ENCODE assay signal across 12 mouse cellular contexts in the genomic region with DNA sequence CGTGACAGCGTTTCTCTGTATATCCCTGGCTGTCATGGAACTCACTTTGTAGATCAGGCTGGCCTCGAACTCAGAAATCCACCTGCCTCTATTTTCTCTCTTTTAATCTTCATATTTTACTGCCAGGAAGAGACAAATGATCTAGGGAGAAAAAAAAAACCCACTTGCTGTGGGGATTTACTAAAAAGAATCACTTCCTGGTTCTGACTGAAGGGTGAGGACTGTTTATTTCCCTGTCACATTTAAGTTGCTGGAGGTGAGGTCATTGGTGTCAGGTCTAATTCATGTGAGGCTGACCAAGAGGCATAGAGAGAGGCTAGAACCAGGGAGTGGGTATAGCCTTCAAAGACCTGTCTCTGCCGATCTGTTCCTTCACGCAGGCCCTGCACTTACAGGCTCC. TPM values are rescaled to one million over a fixed set of nuclear protein-coding genes. Genes with fewer than 3 reads are reported as not detected.
DNase-seq lines count a peak whose midpoint lies in the region; ATAC-seq and TF ChIP-seq lines count a peak whose summit lies in the region.
"Had no signal": no experiment of that assay in that cellular context is flagged by ENCODE, and none has a peak within 500 bp of the region (broad histone marks: within the 10 kb centered on the region; RNA-seq: fewer than 3 reads in every experiment).

No protein-coding gene starts in this region.

- no peak for DNase-seq in forebrain, embryonic 10.5 days (ENCODE audit: extremely low spot score, low spot score)
- no peak for DNase-seq in kidney, postnatal 0 days (ENCODE audit: low spot score)
- no peak for DNase-seq in kidney, adult 8-10 months
- no peak for DNase-seq in G1E (ENCODE audit: low spot score)
- no peak for DNase-seq in midbrain, embryonic 14.5 days
- DNase-seq in frontal cortex, postnatal 14 days (ENCODE audit: low spot score in 2 of 2), result no peak
- DNase-seq in thymus, postnatal 14 days, result no peak
- DNase-seq: adrenal gland, postnatal 25 days; cerebellum, adult 11-12 months; lung, postnatal 4 days; thymus, postnatal 25 days had no signal

- peaks cover 41% of the 10 kb centered on the region for H3K4me1 ChIP-seq in forebrain, embryonic 15.5 days
- peaks cover 75% of the 10 kb centered on the region for H3K4me1 ChIP-seq in forebrain, embryonic 10.5 days
- peaks cover 27% of the 10 kb centered on the region for H3K4me1 ChIP-seq in kidney, postnatal 0 days (replicated peaks; ENCODE audit: insufficient read depth, low read length)
- H3K4me1 ChIP-seq in G1E (ENCODE audit: insufficient read depth, low read depth, low read length), result peaks cover 78% of the 10 kb centered on the region
- peaks cover 20% of the 10 kb centered on the region for H3K4me1 ChIP-seq in midbrain, embryonic 14.5 days (ENCODE audit: control insufficient read depth, insufficient read depth, low read length)

- H3K9me3 ChIP-seq in forebrain, embryonic 15.5 days, result no peaks in the 10 kb centered on the region
- H3K9me3 ChIP-seq in forebrain, embryonic 10.5 days, result no peaks in the 10 kb centered on the region
- H3K9me3 ChIP-seq in kidney, postnatal 0 days (replicated peaks; ENCODE audit: low read length), result no peaks in the 10 kb centered on the region
- H3K9me3 ChIP-seq in G1E (replicated peaks), result no peaks in the 10 kb centered on the region
- H3K9me3 ChIP-seq in midbrain, embryonic 14.5 days (ENCODE audit: control insufficient read depth, low read length), result no peaks in the 10 kb centered on the region

- peak overlapping the region; percentile 61 for H3K4me2 ChIP-seq in forebrain, embryonic 15.5 days (replicated peaks)
- H3K4me2 ChIP-seq in kidney, postnatal 0 days (ENCODE audit: low read length), result no peak overlapping the region
- 0 out of 2 replicates have a peak overlapping the region, but pooled peaks have one; percentile 4 for H3K4me2 ChIP-seq in midbrain, embryonic 14.5 days (ENCODE audit: low read length)

- no peaks in the 10 kb centered on the region for H3K27me3 ChIP-seq in forebrain, embryonic 15.5 days
- peaks cover 18% of the 10 kb centered on the region for H3K27me3 ChIP-seq in forebrain, embryonic 10.5 days (ENCODE audit: poor library complexity, severe bottlenecking)
- H3K27me3 ChIP-seq in kidney, postnatal 0 days (ENCODE audit: insufficient read depth, low read length), result no peaks in the 10 kb centered on the region
- H3K27me3 ChIP-seq in G1E (ENCODE audit: insufficient read depth, low read length), result no peaks in the 10 kb centered on the region
- H3K27me3 ChIP-seq in midbrain, embryonic 14.5 days (ENCODE audit: control insufficient read depth, insufficient read depth, low read length), result no peaks in the 10 kb centered on the region

- ATAC-seq in forebrain, embryonic 15.5 days (replicated peaks), result no peak
- no peak for ATAC-seq in kidney, postnatal 0 days (replicated peaks; ENCODE audit: low FRiP score, low read depth)
- no peak for ATAC-seq in G1E (ENCODE audit: extremely low read depth, insufficient number of reproducible peaks, low FRiP score, poor library complexity, severe bottlenecking)
- ATAC-seq in midbrain, embryonic 14.5 days (ENCODE audit: low FRiP score, low TSS enrichment), result no peak

- H3K36me3 ChIP-seq in forebrain, embryonic 15.5 days, result no peaks in the 10 kb centered on the region
- peaks cover under 1% of the 10 kb centered on the region; the same call in 1 of the 2 replicates for H3K36me3 ChIP-seq in forebrain, embryonic 10.5 days (replicated peaks)
- H3K36me3 ChIP-seq in kidney, postnatal 0 days (ENCODE audit: insufficient read depth, low read length), result no peaks in the 10 kb centered on the region
- H3K36me3 ChIP-seq in G1E (replicated peaks), result peaks cover 48% of the 10 kb centered on the region
- no peaks in the 10 kb centered on the region for H3K36me3 ChIP-seq in midbrain, embryonic 14.5 days (ENCODE audit: control insufficient read depth, insufficient read depth, low read length)

- H3K27ac ChIP-seq in forebrain, embryonic 15.5 days (replicated peaks), result 0 out of 2 replicates have a peak overlapping the region, but pooled peaks have one; percentile 19
- no peak overlapping the region for H3K27ac ChIP-seq in forebrain, embryonic 10.5 days
- H3K27ac ChIP-seq in kidney, postnatal 0 days, result 0 out of 2 replicates have a peak overlapping the region, but pooled peaks have one; percentile 11
- no peak overlapping the region for H3K27ac ChIP-seq in midbrain, embryonic 14.5 days (replicated peaks; ENCODE audit: low read depth, low read length)

- 51% methylated on average over 5 of the region's 5 CpGs for WGBS in forebrain, embryonic 15.5 days
- 63% methylated on average over 5 of the region's 5 CpGs for WGBS in forebrain, embryonic 10.5 days
- 60% methylated on average over 5 of the region's 5 CpGs for WGBS in kidney, postnatal 0 days
- WGBS in midbrain, embryonic 14.5 days, result 52% methylated on average over 5 of the region's 5 CpGs

- peak overlapping the region; percentile 15; the same call in 1 of the 2 replicates for H3K9ac ChIP-seq in forebrain, embryonic 15.5 days (replicated peaks)
- no peak overlapping the region for H3K9ac ChIP-seq in kidney, postnatal 0 days (ENCODE audit: low read depth, low read length)
- no peak overlapping the region; the same call in 1 of the 2 replicates for H3K9ac ChIP-seq in midbrain, embryonic 14.5 days (replicated peaks; ENCODE audit: low read length)

- H3K4me3 ChIP-seq in forebrain, embryonic 15.5 days, result no peak overlapping the region
- no peak overlapping the region for H3K4me3 ChIP-seq in forebrain, embryonic 10.5 days
- H3K4me3 ChIP-seq in kidney, postnatal 0 days (replicated peaks; ENCODE audit: low read depth, low read length), result no peak overlapping the region
- peak overlapping the region; percentile 17; the same call in 1 of the 2 replicates for H3K4me3 ChIP-seq in G1E (ENCODE audit: low read depth, low read length)
- no peak overlapping the region for H3K4me3 ChIP-seq in midbrain, embryonic 14.5 days (replicated peaks; ENCODE audit: low read depth, low read length)

- TF ChIP-seq CTCF in kidney, postnatal 0 days (IDR thresholded peaks at IDR 0.05; ENCODE audit: low read depth), result no peak
- TF ChIP-seq CTCF in G1E (IDR thresholded peaks at IDR 0.05; ENCODE audit: low read depth, low read length), result no peak

RNA-seq across cellular contexts. Expression of a gene that starts 2.7 kb away (rescaled TPM):
- 104 and 105 TPM in 2 replicates for polyA plus RNA-seq in forebrain, embryonic 15.5 days (2015; fragmentation: Nextera tagmentation; extraction: Ambion mirVana)
- polyA plus RNA-seq in forebrain, embryonic 10.5 days (2016; fragmentation: Nextera tagmentation; extraction: Ambion mirVana), result 27.2 and 28.0 TPM in 2 replicates
- polyA plus RNA-seq in kidney, postnatal 0 days (2015; fragmentation: Nextera tagmentation; extraction: Ambion mirVana), result 42.6 and 51.1 TPM in 2 replicates
- total RNA-seq in G1E (2014; fragmentation: Nextera tagmentation) (30.8 and 38.9 TPM in 2 replicates), G1E (2017) (17.3 and 20.8 TPM in 2 replicates)
- polyA plus RNA-seq in G1E (2012), result 20.0 and 25.3 TPM in 2 replicates
- 90.2 and 94.2 TPM in 2 replicates for polyA plus RNA-seq in midbrain, embryonic 14.5 days (2014; fragmentation: Nextera tagmentation; extraction: Ambion mirVana)

RNA-seq across cellular contexts. Expression of a gene that starts 48.0 kb away (rescaled TPM):
- 83.2 and 89.2 TPM in 2 replicates for polyA plus RNA-seq in forebrain, embryonic 15.5 days (2015; fragmentation: Nextera tagmentation; extraction: Ambion mirVana)
- 32.7 and 33.8 TPM in 2 replicates for polyA plus RNA-seq in forebrain, embryonic 10.5 days (2016; fragmentation: Nextera tagmentation; extraction: Ambion mirVana)
- 42.3 and 45.0 TPM in 2 replicates for polyA plus RNA-seq in kidney, postnatal 0 days (2015; fragmentation: Nextera tagmentation; extraction: Ambion mirVana)
- total RNA-seq in G1E (2014; fragmentation: Nextera tagmentation), result 18.8 and 25.1 TPM in 2 replicates
- total RNA-seq in G1E (2017), result 17.9 and 19.7 TPM in 2 replicates
- 1.4 and 1.8 TPM in 2 replicates for polyA plus RNA-seq in G1E (2012)
- 72.3 and 77.8 TPM in 2 replicates for polyA plus RNA-seq in midbrain, embryonic 14.5 days (2014; fragmentation: Nextera tagmentation; extraction: Ambion mirVana)

Comparison
In these comparisons a context has a peak if more than half of its experiments do, and no peak if none do; other contexts are left out.
1. H3K27ac ChIP-seq: peak in forebrain, embryonic 15.5 days (single experiment) and kidney, postnatal 0 days (single experiment); none in forebrain, embryonic 10.5 days (single experiment) and midbrain, embryonic 14.5 days (single experiment).
2. RNA of a gene that starts 48.0 kb away (polyA plus RNA-seq): 83.2 to 89.2 TPM in forebrain, embryonic 15.5 days, 72.3 to 77.8 TPM in midbrain, embryonic 14.5 days, 42.3 to 45.0 TPM in kidney, postnatal 0 days and 32.7 to 33.8 TPM in forebrain, embryonic 10.5 days; 1.4 to 1.8 TPM in G1E; every median in the first group is over 10 times any median in the second.